Mouse (Mus musculus): ENCODE data around the gene Cacnb4. TPM values are rescaled to one million over a fixed set of nuclear protein-coding genes. Genes with fewer than 3 reads are reported as not detected.

Gene Cacnb4
- total RNA-seq, 2 experiments from 2014 or later: not detected

DNA sequence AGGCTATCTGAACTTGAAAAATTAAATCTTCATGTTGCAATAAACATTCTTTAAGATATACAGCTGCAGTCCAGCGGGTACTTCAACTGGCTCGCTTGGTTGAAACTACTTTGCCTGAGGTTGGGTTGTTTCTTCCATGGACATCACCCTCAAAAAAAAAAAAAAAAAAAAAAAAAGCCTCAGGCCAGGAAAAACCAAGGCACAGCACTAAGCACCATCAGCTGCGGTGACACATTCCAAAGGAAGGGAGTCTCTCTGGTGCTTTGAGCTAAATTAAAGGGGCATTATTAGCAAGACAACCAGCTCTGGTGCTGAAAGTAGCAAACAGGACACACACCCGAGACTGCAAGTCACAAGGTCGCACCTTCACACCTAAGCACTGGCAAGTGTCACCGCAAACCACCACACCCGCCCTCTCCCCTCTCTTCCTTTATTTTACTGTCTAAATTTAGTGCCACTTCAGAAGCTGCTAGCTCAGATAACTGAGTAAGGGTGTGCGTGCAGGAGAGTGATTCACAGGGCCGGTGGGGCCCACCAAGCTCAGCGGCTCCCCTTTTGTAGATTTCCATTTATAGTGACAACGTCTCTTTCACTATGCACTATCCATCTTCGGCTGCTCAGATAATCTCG is 105.2 kb downstream of the Cacnb4 start:
- peak; percentile 88 for ATAC-seq (replicated peaks; ENCODE audit: poor library complexity)

DNA sequence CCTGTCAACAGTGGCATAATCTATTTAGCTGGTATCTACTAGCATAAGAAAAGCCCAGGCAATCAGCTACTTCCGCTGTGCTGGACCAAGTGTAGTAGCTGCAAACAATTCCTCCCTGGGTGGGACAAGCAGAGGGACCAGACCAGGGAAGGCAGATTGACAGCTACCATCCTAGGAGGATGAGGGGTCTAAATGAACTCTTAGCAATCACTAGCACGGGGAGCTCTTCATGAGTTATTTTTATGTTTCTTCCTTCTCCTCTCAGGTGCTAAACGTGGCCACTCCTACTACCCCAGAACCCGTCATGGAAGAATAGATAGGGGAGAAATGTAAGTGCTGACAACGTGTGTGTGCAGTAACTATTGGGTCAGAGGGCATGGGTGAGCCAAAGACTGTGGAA is 105.8 kb downstream of the Cacnb4 start:
- no peak for ATAC-seq (replicated peaks; ENCODE audit: poor library complexity)

DNA sequence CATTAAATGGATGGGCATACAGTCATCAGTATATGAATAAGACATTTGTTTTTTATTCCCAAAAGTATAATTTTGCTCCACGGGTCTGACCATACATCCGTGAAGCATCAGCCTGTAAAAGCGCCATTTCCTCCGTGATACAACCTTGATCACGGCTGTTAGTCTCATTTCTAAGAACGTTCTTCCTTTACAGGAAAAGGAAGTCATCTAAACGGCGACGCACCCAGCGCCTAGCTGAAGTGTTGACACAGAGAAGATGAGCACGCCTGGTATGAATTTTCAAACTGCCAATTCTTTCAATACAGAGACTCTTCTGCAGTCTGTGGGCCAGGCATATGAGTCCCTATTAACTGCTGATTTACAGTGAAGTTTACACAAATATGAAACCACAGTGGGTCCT is 106.5 kb downstream of the Cacnb4 start:
- ATAC-seq (replicated peaks; ENCODE audit: poor library complexity): 0 out of 2 replicates have a peak, but pooled peaks have one; percentile 9

DNA sequence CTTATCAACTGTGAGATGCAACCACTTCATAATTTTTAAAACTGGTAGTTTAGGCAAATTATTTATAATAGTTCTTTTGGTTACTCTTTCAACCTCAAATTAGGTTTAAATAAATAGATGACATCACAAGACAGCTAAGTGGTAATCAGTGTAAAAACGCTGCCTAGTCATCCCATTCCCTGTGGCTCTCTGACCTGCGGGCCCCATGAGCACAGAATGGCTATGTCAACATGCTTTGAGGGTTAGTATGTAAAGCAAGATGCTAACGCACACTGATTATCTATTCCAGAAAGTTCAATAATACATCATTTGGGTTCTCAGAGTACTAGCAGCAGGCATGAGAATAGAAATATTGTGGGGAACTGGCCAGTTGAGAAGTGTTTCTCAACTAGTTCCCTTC is 108.5 kb downstream of the Cacnb4 start:
- ATAC-seq (replicated peaks; ENCODE audit: poor library complexity): no peak

DNA sequence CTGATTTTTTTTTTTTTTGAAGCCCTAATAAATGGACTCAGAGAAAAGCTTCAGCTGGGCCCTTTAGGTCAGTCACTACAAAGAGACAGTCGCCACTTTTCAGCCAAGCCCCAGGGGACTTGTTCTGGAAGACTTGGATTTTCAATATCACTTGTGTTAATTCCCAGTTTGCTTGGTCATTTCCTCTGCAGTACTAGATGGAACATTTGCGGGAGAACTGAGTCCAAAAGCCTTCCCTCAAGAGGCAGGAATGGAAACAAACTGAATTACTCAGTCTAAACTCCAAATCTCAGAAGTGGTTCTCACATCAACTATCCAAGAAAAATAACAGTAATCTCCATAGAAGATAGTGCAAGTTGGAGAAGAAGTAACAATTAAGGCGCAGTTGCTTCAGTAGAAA is 109.2 kb downstream of the Cacnb4 start:
- no peak for ATAC-seq (replicated peaks; ENCODE audit: poor library complexity)

DNA sequence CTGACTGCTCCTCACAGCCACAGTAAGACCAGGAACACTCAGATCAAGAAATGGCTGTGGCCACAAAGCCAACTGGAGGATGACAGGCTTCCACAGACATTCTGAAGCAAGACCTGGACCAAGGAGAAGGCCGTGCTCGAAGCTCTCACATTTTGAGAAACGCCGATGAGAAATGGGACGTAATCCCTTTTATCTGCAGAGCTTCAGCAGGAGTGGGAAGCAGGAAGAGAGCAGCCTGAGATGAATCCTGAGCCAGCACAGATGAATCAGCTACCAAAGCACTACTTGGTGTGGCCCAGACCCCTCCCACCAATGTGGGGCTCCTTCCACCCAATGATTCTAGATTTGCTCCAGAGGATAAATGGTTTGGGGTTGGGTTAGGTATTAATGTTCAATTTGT is 113.4 kb downstream of the Cacnb4 start:
- ATAC-seq (replicated peaks; ENCODE audit: poor library complexity): no peak

DNA sequence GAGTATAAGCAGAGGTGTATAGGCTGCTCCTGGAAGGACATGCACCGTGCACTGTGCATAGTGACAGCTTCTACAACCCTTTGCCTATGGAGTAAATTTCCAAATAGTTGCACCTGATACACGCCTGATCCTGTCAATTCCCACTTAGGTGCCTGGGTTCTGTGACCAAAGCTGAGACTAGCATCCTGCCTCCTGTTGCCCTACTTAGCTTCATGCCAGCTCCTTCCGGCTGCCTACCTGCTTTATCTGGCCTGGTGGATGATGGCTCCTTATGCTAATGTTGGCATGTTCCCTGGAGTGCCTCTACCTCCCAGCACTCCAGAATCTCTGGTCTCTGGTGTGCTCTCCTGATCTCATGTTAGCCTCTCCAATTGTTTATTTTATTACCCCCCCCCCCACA is 114.3 kb downstream of the Cacnb4 start:
- ATAC-seq (replicated peaks; ENCODE audit: poor library complexity): no peak

DNA sequence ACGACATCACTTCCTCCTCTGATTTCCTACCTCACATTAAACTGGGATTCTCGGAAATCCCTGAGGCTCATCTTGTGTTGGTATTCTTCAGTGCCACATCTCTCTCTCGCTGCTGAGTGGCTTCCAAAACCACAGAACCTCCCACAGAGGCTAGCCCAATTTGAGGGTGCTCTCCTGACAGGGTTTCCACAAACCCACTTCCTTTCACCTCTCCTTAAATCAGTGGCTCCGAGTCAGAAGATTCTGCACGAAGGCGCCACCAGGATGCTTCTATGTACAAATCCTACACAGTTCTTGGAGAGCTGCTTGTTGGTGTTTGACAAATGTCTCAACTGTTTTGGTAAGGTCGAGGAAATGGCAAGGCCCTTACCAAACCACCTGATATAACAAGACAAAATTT is 115.5 kb downstream of the Cacnb4 start:
- no peak for ATAC-seq (replicated peaks; ENCODE audit: poor library complexity)

DNA sequence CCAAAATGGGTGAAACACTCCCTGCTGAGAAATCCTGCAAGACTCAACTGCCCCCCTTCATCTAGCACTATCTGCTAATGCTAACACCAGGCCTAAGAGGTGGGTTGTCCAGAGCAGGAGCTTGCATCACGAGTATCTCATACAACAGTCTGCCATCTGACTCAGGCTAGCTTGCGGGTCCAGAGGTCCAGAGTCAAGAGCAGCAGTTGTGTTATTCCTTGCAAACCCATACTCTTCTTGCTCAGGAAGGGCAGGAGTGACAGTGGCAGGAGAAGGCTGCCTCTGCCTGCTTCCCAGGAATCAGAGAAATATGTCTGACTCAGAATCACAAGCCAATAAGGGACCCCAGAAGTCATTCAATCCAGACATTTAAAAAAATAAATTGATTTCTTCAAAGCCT is 116.4 kb downstream of the Cacnb4 start:
- ATAC-seq (replicated peaks; ENCODE audit: poor library complexity): no peak

DNA sequence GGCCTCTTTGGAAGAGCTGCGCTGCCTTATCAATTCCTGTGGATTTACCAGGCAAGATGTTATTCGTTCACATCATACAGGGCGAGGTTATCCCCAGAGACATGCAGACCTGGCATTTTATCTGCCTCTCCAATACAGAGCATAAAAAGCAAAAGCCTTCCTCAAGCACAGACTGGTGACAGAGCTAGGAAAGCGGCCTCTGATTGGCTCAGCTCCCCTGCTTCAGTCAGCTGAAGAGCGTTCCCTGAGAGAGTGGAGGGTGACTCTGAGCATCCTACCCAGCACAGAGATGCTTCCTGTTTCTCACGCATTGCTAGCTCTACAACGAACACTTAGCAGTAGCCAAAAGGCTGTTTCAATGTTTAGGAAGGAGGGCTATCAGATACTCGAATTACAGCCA is 118.2 kb downstream of the Cacnb4 start:
- 0 out of 2 replicates have a peak, but pooled peaks have one; percentile 14 for ATAC-seq (replicated peaks; ENCODE audit: poor library complexity)

DNA sequence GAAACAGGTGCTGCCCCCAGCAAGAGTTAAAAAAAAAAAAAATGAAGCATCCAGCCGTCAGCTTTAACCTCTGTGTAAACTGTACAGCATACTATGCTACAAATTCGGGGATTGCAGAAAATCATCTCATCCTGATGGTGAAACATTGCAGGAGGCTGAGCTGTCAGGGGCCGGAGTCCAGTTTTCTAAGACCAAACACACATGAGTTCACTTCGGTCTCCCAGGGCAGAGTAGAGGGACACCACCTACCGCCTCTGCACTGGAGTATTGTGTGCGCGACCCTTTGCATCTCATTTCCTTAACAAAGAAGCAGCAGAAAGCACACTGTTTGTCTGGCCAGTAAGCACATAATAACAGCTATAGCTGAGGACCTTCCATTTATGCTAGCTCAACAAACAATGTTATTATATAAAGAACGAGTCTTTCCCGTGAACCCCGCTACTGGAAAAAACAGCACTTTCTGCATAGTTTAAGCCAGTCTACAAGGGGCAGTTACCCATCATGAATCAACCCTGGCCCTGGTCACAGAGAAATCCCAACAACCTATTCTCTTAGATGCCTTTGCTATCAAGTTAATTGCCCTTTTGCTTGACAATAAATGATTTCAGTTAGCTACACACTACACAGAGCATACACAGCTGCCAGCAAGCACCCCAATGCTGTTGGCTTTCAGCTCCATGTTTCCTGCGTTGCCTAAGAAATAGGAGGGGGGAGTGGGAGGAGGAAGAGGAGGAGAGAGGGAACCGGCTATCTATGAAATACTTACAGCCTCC is 118.9 kb downstream of the Cacnb4 start:
- ATAC-seq (replicated peaks; ENCODE audit: poor library complexity): no peak

DNA sequence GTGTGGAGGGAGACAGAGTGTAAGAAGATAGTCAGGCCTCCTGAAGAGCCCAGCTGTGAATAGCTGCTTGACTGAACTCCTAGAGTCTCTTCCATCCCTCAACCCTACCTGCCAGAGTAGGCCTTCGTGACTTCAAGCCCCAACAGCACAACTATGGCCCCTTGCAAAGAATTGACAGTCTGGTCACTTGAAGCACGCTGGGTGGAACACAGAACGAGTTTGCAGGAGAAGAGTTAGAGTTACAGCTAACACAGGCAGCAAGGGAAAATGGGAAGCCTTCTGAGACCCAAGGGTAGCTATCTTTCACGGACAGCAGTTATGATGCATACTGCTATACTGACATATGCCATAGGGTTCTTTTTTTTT is 119.7 kb downstream of the Cacnb4 start:
- no peak for ATAC-seq (replicated peaks; ENCODE audit: poor library complexity)

DNA sequence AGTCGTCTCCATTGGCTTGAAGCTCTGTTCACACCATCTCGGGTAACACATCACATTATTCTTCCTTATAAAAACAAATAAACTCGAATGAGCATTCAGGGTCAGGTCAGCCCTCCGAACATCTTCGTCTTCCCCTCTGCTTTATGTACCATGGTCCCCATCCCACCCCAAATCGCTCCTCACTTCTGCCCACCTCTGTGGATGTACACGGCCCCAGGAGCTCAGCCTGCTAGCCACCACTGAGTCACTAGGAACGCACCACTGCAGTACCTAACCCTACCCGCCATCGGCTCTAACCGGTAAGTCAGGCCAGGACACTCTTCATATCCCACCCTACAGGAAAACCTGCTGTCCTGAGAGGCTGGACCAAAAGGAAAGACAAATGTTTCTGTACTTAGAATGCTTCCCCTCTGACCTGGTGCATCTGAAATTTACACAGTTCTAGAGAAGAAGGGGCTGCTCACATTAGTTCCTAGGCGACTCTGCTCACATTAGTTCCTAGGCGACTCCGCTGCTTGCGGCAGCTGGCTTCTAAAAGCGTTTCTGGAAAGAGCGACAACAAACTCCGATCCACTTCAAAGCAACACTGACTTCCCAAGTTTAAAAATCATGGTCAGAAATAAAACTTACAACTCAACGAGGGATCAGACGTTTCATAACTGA is 120.2 kb downstream of the Cacnb4 start:
- no peak for ATAC-seq (replicated peaks; ENCODE audit: poor library complexity)

DNA sequence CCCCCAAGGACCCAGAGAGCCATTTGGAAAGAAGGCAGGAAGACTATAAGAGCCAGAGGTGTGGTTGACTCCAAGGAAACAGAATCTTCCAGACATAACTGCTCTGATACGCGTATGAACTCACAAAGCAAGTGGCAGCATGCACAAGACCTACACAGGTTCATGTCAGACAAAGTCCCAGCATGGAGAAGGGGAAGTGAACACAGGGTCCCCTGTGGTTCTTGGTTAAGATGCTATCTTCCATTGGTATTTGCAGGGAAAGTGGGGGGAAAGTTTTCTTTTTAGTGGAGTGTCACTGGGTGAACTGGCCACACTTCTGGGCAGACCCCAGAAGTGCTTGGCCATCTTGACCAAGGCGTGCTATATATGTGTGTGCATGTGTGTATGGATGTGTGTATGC is 128.2 kb downstream of the Cacnb4 start:
- ATAC-seq (replicated peaks; ENCODE audit: poor library complexity): peak; percentile 55

DNA sequence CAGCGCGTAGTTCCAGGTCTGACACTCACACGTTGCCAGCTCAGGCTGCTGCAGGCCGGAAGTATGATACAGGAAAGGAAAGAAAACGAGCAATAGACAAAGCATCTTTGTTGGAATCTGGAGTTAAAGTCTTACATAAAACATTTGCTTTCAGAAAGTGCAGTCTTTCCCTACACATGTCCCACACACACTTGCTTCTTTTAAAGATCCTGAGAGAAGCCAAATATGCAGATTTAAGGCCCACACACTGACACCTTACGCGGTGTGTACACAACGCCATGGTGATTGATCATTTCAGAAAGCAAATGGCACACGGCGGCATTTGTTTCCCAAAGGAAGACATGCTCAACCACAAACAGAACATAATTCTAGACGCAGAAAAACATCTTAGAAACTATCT is 129.3 kb downstream of the Cacnb4 start:
- ATAC-seq (replicated peaks; ENCODE audit: poor library complexity): no peak

DNA sequence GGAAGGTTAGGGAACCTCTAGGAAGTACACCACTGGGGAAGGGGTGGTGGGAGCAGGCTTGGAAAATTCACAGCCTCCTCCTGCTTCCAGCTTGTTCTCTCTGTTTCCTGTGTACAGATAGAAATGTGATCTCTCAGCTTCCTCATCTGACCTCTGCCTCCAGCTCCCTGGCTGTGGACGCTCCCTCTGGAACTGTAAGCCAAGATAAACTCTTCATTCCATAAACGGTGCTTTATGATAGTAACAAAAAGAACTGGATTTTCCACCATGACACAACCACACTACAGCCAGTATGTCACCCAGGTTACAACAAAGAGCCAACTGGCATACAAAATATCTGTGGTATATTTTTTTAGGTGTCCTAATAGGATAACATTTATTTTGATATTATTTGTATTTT is 132.1 kb downstream of the Cacnb4 start:
- no peak for ATAC-seq (replicated peaks; ENCODE audit: poor library complexity)

DNA sequence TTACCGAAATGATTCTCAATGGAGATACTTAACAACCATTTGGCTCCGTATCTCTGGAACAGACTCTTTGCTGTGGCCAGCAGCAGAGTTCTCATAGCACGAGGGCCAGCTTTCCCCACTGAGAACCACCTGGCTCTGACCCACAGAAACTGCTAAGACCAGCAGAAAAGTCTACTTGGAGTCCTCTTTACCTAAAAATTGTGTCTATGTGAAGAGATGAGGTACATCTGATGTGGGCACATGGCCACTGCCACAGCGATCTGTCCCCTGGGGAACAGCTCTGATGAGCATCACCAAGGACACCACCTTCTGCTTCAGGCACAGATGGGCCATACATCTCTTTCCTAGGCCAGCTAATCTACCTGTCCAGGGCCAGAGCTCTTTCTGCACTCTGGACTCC is 135.6 kb downstream of the Cacnb4 start:
- no peak for ATAC-seq (replicated peaks; ENCODE audit: poor library complexity)

DNA sequence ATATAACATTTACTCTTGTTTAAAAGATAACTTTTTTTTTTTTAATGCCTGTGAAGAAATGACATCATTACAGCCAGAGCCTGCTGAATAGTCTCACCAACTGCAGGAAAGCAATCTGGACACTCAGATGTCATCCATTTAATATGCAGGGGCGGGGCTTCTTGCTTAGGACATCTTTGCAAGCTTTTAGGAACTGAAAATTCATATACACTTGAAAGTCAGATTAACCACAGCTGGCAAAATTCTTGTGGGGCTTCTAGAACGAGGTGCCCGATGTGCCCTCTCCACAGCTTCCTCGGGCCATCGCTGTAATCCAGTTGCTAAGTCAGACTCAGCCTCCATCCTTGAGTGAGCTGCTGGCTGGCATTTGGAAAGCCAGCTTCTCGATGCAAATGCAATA is 137.3 kb downstream of the Cacnb4 start:
- ATAC-seq (replicated peaks; ENCODE audit: poor library complexity): peak; percentile 42

DNA sequence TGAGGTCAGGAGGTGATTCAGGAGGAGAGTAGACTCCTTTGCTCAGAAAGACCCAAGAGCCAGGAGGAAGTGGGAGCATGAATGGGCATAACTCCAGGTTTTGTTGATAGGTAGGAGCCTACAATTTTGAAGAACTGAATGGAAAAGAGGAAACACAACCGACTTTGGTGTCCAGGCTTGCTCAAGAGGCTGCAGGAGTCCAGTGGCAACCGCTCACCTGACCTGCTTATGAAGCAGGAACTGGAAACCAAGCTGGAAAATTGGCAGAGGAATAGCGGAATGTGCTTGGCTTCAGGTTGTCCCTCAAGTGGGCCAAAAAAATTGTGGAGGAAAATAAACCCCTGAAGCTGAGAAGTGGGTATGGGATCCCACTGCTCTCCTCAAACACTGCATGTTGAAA is 139.0 kb downstream of the Cacnb4 start:
- ATAC-seq (replicated peaks; ENCODE audit: poor library complexity): 0 out of 2 replicates have a peak, but pooled peaks have one; percentile 23

DNA sequence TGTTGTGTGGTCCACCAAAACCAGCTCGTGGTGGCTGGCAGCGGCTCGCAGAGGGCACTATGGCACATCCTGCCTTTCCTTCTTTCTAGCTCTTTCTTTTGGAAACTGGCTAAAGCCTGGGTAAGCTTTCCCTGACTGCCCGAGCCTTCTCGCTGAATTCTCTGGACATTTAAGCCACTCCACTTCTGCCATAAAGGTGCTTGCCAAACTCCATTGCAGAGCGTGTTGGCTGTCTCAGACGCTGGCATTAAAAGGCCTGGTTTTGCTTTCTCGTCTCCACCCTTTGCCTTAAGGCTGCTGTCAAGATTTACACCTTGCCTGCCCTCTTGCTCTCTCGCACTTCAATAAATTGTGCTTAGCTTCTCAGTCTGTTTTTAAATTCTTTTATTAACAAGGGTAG is 139.5 kb downstream of the Cacnb4 start:
- no peak for ATAC-seq (replicated peaks; ENCODE audit: poor library complexity)

DNA sequence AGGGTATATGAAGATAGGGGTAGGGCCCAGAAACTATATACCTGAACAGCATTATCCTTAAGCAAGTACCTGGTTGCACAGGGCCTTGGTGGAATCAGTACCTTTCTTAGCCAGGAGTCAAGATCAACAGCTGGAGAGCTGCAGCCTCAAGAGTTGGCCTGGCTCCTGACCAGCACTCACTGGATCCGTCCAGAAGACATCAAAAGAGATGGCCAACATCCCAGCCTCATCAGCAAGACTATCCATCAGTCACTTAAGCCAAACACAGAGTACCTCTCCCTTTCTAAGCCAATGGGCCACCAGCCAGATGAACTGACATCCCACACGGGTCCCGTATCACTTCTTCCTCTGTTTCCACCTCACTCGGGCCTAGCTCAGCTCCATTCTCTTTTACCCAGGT is 140.1 kb downstream of the Cacnb4 start:
- no peak for ATAC-seq (replicated peaks; ENCODE audit: poor library complexity)

DNA sequence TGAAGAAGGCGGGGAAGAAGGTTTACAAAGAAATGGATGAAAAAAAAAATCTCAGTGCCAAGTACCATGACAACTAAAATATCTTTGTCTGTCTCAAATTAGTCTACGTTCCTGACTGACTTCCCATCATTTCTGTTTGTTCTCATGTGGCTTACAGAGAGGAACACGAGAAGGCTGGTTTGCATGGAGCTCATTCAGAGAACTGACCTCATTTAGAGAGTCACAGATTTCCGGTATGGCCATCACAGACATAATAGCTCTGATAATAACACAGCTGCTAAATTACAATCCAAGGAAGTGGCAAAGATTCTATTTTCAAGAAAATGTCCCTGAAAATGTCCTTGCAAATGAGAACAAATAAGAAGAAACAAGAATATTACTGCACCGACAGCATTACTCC is 142.9 kb downstream of the Cacnb4 start:
- ATAC-seq (replicated peaks; ENCODE audit: poor library complexity): no peak

Data from megakaryocyte progenitor cell, adult 5-6 weeks (primary cell).